Mouse (Mus musculus) lung, embryonic 16.5 days (tissue): ENCODE data around the gene Pop4. TPM values are rescaled to one million over a fixed set of nuclear protein-coding genes. Genes with fewer than 3 reads are reported as not detected.

Source experiments
- ATAC-seq: fragments of 200-750 bp; cut with Nextera tagmentation; 2 replicates; pipeline ENCODE4 v1.8.0; 2017; ENCODE audit warnings: low read depth, mild to moderate bottlenecking, moderate library complexity
- H3K27ac ChIP-seq: fragments of 300-500 bp; sonication (generic); 2 replicates; pipeline ENCODE4 v1.5.1; 2014; ENCODE audit warnings: mild to moderate bottlenecking, control low read depth, low read length
- H3K27me3 ChIP-seq: fragments of 300-500 bp; sonication (generic); 2 replicates; pipeline ENCODE4 v1.6.1; 2014; ENCODE audit warnings: low read depth, low read length, mixed read lengths; ENCODE audit not compliant: control insufficient read depth, insufficient read depth
- H3K36me3 ChIP-seq: fragments of 300-500 bp; sonication (generic); 2 replicates; pipeline ENCODE4 v1.6.1; 2014; ENCODE audit warnings: low read length; ENCODE audit not compliant: control insufficient read depth, insufficient read depth
- H3K4me1 ChIP-seq: fragments of 300-500 bp; sonication (generic); replicated peaks from 2 replicates; pipeline ENCODE4 v1.6.1; 2014; ENCODE audit warnings: low read length, mixed read lengths; ENCODE audit not compliant: control insufficient read depth, insufficient read depth
- H3K4me2 ChIP-seq: fragments of 300-500 bp; sonication (generic); 2 replicates; pipeline ENCODE4 v1.6.1; 2014; ENCODE audit warnings: low read depth, low read length, control low read depth
- H3K4me3 ChIP-seq: fragments of 300-500 bp; sonication (generic); 2 replicates; pipeline ENCODE4 v1.5.1; 2014; ENCODE audit warnings: mild to moderate bottlenecking, low read length, control low read depth
- H3K9ac ChIP-seq: fragments of 300-500 bp; sonication (generic); 2 replicates; pipeline ENCODE4 v1.6.1; 2014; ENCODE audit warnings: low read length, control low read depth
- H3K9me3 ChIP-seq: fragments of 300-500 bp; sonication (generic); 2 replicates; pipeline ENCODE4 v1.6.1; 2016; ENCODE audit warnings: low read length; ENCODE audit not compliant: control insufficient read depth
- whole genome bisulfite sequencing: fragments of 180-500 bp; shearing (Covaris S2); extraction: QIAGEN DNeasy Blood & Tissue Kit; methylation state at CpG from one replicate; pipeline ENCODE4 v1.1.7; 2014; 5-methylcytosine and 5-hydroxymethylcytosine counted together
- polyA plus RNA-seq: library from polyadenylated mRNA; unstranded; fragments of >200 nt; fragmentation: Nextera tagmentation; extraction: Ambion mirVana; gene quantifications from 2 replicates; pipeline ENCODE4 v1.2.1, GENCODE M21; 2015

The Pop4 gene
- polyA plus RNA-seq, 1 experiment from 2014 or later = 59.7 TPM

GRCm38 (mm10) chr7:38214473-38215214 is 56.6 kb downstream of the Pop4 start:
- Histone ChIP-seq H3K4me3 (no peak overlapping the region), H3K27ac (no peak overlapping the region), H3K4me2 (no peak overlapping the region), H3K9ac (no peak overlapping the region), H3K4me1 (peaks cover under 1% of the 10 kb centered on the region; the same call in 1 of the 2 replicates), H3K9me3 (no peaks in the 10 kb centered on the region), H3K27me3 (no peaks in the 10 kb centered on the region), H3K36me3 (no peaks in the 10 kb centered on the region)
- WGBS = 52% methylated on average over 5 of the region's 5 CpGs
- no peak for ATAC-seq

GRCm38 (mm10) chr7:38212651-38213062 is 58.6 kb downstream of the Pop4 start:
- peaks cover 3% of the 10 kb centered on the region; the same call in 1 of the 2 replicates for H3K4me1 ChIP-seq
- H3K4me3 ChIP-seq = no peak overlapping the region
- no peaks in the 10 kb centered on the region for H3K36me3 ChIP-seq
- no peak overlapping the region for H3K9ac ChIP-seq
- H3K27ac ChIP-seq = no peak overlapping the region
- no peak overlapping the region for H3K4me2 ChIP-seq
- H3K27me3 ChIP-seq = no peaks in the 10 kb centered on the region
- 0 out of 2 replicates have a peak, but pooled peaks have one; percentile 26 for ATAC-seq
- 18% methylated on average over 3 of the region's 3 CpGs for WGBS
- no peaks in the 10 kb centered on the region for H3K9me3 ChIP-seq

Other genes starting within 250 kb of the Pop4 start
- 41.1 and 46.1 TPM in 2 replicates for gene Uri1, start 247.9 kb downstream of the Pop4 start, polyA plus RNA-seq
- 40.6 and 48.5 TPM in 2 replicates for gene Ccne1, start 163.9 kb downstream of the Pop4 start, polyA plus RNA-seq
- 18.7 and 18.9 TPM in 2 replicates for gene 1600014C10Rik, start 88.2 kb downstream of the Pop4 start, polyA plus RNA-seq
- gene Plekhf1, start 43.4 kb downstream of the Pop4 start, polyA plus RNA-seq = 5.6 and 6.6 TPM in 2 replicates